Mouse (Mus musculus) heart, embryonic 16.5 days (tissue): ENCODE data around the gene Cacng1. TPM values are rescaled to one million over a fixed set of nuclear protein-coding genes. Genes with fewer than 3 reads are reported as not detected.

Experiments used
- ATAC-seq: fragments of 200-750 bp; cut with Nextera tagmentation; replicated peaks from 2 replicates; pipeline ENCODE4 v1.8.0; 2017; ENCODE audit warnings: moderate number of reproducible peaks; ENCODE audit not compliant: insufficient read depth, low FRiP score; ENCODE audit errors: extremely low read depth
- H3K27ac ChIP-seq: fragments of 300-500 bp; sonication (generic); 2 replicates; pipeline ENCODE4 v1.5.1; 2014; ENCODE audit warnings: mild to moderate bottlenecking, low read length, control low read depth, moderate library complexity
- H3K27me3 ChIP-seq: fragments of 300-500 bp; sonication (generic); 2 replicates; pipeline ENCODE4 v1.6.1; 2014; ENCODE audit warnings: low read length, mixed read lengths; ENCODE audit not compliant: control insufficient read depth, insufficient read depth
- H3K36me3 ChIP-seq: fragments of 300-500 bp; sonication (generic); 2 replicates; pipeline ENCODE4 v1.6.1; 2014; ENCODE audit not compliant: control insufficient read depth, insufficient read depth
- H3K4me1 ChIP-seq: fragments of 300-500 bp; sonication (generic); 2 replicates; pipeline ENCODE4 v1.6.1; 2014; ENCODE audit warnings: low read length, mixed read lengths; ENCODE audit not compliant: control insufficient read depth, insufficient read depth
- H3K4me2 ChIP-seq: fragments of 300-500 bp; sonication (generic); 2 replicates; pipeline ENCODE4 v1.6.1; 2014; ENCODE audit warnings: low read depth, mild to moderate bottlenecking, control low read depth, low read length
- H3K4me3 ChIP-seq: fragments of 300-500 bp; sonication (generic); 2 replicates; pipeline ENCODE4 v1.5.1; 2014; ENCODE audit warnings: mild to moderate bottlenecking, control low read depth, low read length
- H3K9ac ChIP-seq: fragments of 300-500 bp; sonication (generic); 2 replicates; pipeline ENCODE4 v1.6.1; 2014; ENCODE audit warnings: low read length, control low read depth
- H3K9me3 ChIP-seq: fragments of 300-500 bp; sonication (generic); replicated peaks from 2 replicates; pipeline ENCODE4 v1.6.1; 2016; ENCODE audit warnings: low read length; ENCODE audit not compliant: control insufficient read depth
- WGBS: fragments of 180-500 bp; shearing (Covaris S2); extraction: QIAGEN DNeasy Blood & Tissue Kit; methylation state at CpG from one replicate; pipeline ENCODE4 v1.1.7; 2014; 5-methylcytosine and 5-hydroxymethylcytosine counted together
- polyA plus RNA-seq: library from polyadenylated mRNA; unstranded; fragments of >200 nt; fragmentation: Nextera tagmentation; extraction: Ambion mirVana; gene quantifications from 2 replicates; pipeline ENCODE4 v1.2.1, GENCODE M21; 2015

Gene Cacng1
- polyA plus RNA-seq, 1 experiment from 2014 or later: 1.3 TPM

- Histone ChIP-seq H3K9me3 (peaks cover 6% of the 10 kb centered on the region), H3K27me3 (no peaks in the 10 kb centered on the region), H3K27ac (no peak overlapping the region), H3K9ac (no peak overlapping the region), H3K4me2 (no peak overlapping the region), H3K36me3 (no peaks in the 10 kb centered on the region), H3K4me3 (no peak overlapping the region), H3K4me1 (no peaks in the 10 kb centered on the region)
- 82% methylated on average over 9 of the region's 9 CpGs for WGBS
- no peak for ATAC-seq
These were observed 4.1 kb upstream of the Cacng1 start for GRCm38 (mm10) chr11:107720264-107721021.

- Histone ChIP-seq H3K4me3 (no peak overlapping the region), H3K27me3 (no peaks in the 10 kb centered on the region), H3K9me3 (peaks cover 6% of the 10 kb centered on the region), H3K4me1 (no peaks in the 10 kb centered on the region), H3K9ac (no peak overlapping the region), H3K36me3 (no peaks in the 10 kb centered on the region), H3K4me2 (no peak overlapping the region), H3K27ac (no peak overlapping the region)
- 86% methylated on average over 7 of the region's 7 CpGs for WGBS
- no peak for ATAC-seq
These were observed 2.0 kb downstream of the Cacng1 start for GRCm38 (mm10) chr11:107714368-107714767.

GRCm38 (mm10) chr11:107710379-107710778, 5.9 kb downstream of the Cacng1 start:
- no peaks in the 10 kb centered on the region for H3K36me3 ChIP-seq
- no peak overlapping the region for H3K9ac ChIP-seq
- H3K27me3 ChIP-seq: no peaks in the 10 kb centered on the region
- 38% methylated on average over 3 of the region's 3 CpGs for WGBS
- no peaks in the 10 kb centered on the region for H3K4me1 ChIP-seq
- H3K4me2 ChIP-seq: no peak overlapping the region
- ATAC-seq: no peak
- no peak overlapping the region for H3K27ac ChIP-seq
- no peaks in the 10 kb centered on the region for H3K9me3 ChIP-seq
- no peak overlapping the region for H3K4me3 ChIP-seq

- Histone ChIP-seq H3K9ac (no peak overlapping the region), H3K27me3 (no peaks in the 10 kb centered on the region), H3K4me2 (no peak overlapping the region), H3K9me3 (no peaks in the 10 kb centered on the region), H3K36me3 (no peaks in the 10 kb centered on the region), H3K4me3 (no peak overlapping the region), H3K4me1 (no peaks in the 10 kb centered on the region), H3K27ac (no peak overlapping the region)
- WGBS: 72% methylated on average over 20 of the region's 20 CpGs
- no peak for ATAC-seq
These were observed 8.3 kb downstream of the Cacng1 start for GRCm38 (mm10) chr11:107707897-107708610.

GRCm38 (mm10) chr11:107705476-107706074, 10.7 kb downstream of the Cacng1 start:
- Histone ChIP-seq H3K4me1 (no peaks in the 10 kb centered on the region), H3K4me2 (no peak overlapping the region), H3K9me3 (no peaks in the 10 kb centered on the region), H3K27ac (no peak overlapping the region), H3K27me3 (no peaks in the 10 kb centered on the region), H3K36me3 (no peaks in the 10 kb centered on the region), H3K9ac (no peak overlapping the region), H3K4me3 (no peak overlapping the region)
- ATAC-seq: no peak
- WGBS: 61% methylated on average over 11 of the region's 11 CpGs

- H3K27me3 ChIP-seq: no peaks in the 10 kb centered on the region
- WGBS: 82% methylated on average over 6 of the region's 6 CpGs
- no peak overlapping the region for H3K4me2 ChIP-seq
- H3K4me3 ChIP-seq: no peak overlapping the region
- H3K9me3 ChIP-seq: no peaks in the 10 kb centered on the region
- no peaks in the 10 kb centered on the region for H3K36me3 ChIP-seq
- ATAC-seq: no peak
- no peaks in the 10 kb centered on the region for H3K4me1 ChIP-seq
- no peak overlapping the region for H3K27ac ChIP-seq
- no peak overlapping the region for H3K9ac ChIP-seq
These were observed 11.3 kb downstream of the Cacng1 start for GRCm38 (mm10) chr11:107705060-107705459.

- no peaks in the 10 kb centered on the region for H3K4me1 ChIP-seq
- no peak overlapping the region for H3K27ac ChIP-seq
- H3K4me3 ChIP-seq: no peak overlapping the region
- no peaks in the 10 kb centered on the region for H3K9me3 ChIP-seq
- no peak overlapping the region for H3K4me2 ChIP-seq
- 55% methylated on average over 27 of the region's 27 CpGs for WGBS
- no peak overlapping the region for H3K9ac ChIP-seq
- H3K27me3 ChIP-seq: no peaks in the 10 kb centered on the region
- H3K36me3 ChIP-seq: no peaks in the 10 kb centered on the region
- no peak for ATAC-seq
These were observed 12.8 kb downstream of the Cacng1 start for GRCm38 (mm10) chr11:107703272-107704134.

GRCm38 (mm10) chr11:107699967-107700366, 16.4 kb downstream of the Cacng1 start:
- H3K27ac ChIP-seq: no peak overlapping the region
- H3K4me1 ChIP-seq: no peaks in the 10 kb centered on the region
- H3K9ac ChIP-seq: no peak overlapping the region
- H3K9me3 ChIP-seq: no peaks in the 10 kb centered on the region
- H3K27me3 ChIP-seq: no peaks in the 10 kb centered on the region
- no peaks in the 10 kb centered on the region for H3K36me3 ChIP-seq
- H3K4me2 ChIP-seq: no peak overlapping the region
- H3K4me3 ChIP-seq: no peak overlapping the region
- WGBS: 89% methylated on average over 4 of the region's 4 CpGs
- no peak for ATAC-seq
